Mouse (Mus musculus): ENCODE measurements around the gene Mrtfa. TPM values are rescaled to one million over a fixed set of nuclear protein-coding genes. Genes with fewer than 3 reads are reported as not detected.

Gene Mrtfa
- 100 to 1,000 TPM; 194 to 218 TPM for total RNA-seq (2023)

DNA sequence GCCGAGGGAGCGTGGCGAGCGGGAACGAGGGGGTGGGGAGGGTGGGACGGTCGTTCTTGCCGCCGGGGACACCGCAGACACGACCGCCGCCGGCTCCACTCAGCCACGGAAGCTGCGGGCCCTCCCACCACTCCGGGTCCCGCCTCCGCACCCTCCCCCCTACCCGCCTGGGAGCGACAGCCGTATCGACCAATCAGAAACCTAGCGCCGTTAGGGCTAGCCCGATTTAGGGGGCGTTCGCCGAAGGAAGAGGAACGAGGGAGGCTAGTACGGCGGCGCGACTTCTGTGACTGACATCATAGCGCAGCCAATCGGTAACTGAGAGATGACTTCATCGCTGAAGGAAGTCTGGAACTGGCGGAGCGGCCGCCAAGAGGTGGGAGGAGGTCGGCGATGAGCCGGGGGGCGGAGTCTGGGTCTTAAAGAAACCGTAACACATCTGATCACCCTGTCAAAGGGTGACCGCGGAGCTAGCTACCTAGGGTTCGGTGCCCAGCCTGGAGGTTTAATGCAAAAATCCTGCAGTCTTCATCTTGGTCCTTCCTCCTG is at the start of gene Mrtfa:
Mrtfa (minus strand) TSS at position 128 of the 549 bp plus-strand sequence.

DNA sequence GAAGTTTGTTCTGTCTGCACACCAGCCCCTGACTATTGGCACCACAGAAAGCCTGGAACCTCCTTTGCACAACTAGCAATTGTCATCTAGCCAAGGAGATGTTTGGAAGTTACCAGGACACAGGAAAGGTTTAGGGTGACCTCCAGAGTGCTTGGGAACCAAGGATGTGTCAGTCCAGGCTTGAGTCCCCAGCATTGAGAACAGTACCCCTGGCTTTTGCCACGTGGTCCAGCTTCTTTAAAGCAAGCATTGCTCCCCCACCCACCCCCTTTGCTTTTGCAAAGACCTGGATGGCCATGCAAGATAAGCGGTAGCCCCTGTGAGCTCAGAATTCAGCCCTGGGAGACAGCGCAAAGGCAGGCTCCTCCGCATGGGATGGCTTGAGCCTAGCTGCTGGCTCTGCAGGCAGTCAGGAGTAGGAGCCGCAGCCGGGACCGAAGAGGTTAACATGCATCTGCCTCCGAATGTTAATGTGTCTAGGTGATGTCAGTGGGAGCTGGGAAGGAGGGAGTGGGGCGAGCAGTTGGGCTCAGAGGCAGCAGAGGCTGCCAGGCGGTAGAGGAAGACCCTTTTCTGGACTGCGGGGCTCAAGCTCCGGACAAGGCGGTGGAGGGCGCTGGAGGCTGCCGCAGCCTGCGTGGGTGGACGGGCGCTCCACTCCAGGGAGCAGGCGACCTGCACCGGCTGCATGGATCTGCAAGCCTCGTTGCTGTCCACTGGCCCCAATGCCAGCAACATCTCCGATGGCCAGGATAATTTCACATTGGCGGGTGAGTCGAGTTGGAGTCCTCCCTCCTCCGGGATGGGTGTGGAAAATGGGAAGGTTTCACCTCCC is 44.7 kb upstream of the Mrtfa start, which contains the start of gene Mchr1:
Mchr1 (plus strand) TSS at position 414 of the 835 bp plus-strand sequence.

DNA sequence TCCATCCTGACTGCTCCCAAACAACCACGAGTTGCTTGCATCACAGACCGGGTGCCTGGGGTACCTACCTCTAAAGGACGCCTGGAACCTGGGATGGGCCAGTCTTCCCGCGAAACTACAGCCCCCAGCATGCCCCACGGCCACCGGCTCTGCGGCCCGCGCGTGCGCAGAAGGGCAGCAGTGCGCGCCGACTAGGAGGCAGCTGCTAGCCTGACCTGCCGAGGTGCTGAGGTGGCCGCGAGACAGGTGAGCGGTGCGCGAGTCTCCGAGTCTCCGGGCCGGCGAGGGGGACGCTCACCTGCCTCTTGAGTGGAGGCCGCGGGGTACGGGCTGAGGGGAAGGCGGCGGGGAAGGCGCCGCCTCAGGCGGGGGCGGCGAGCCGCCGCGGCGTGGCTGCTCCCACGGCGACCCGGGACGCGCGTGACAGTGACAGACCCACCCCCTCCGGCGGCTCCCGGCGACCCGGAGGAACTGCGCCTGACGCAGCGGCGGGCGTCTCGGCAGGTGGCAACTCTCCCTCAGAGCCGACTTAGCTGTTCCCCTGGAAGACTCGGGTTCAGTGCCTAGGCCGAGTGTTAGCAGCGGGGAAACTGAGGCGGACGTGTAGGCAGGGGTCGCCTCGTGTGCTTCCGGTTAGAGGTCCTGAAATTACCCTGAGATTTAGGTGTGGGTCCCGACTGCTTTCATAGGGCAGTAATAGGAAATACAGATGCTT is 212.8 kb downstream of the Mrtfa start, which contains the start of gene Sgsm3:
Sgsm3 (plus strand) TSS at position 146 of the 715 bp plus-strand sequence.

Other genes with a start within 250 kb of the Mrtfa start
- 10 to 100 TPM; 20.9 to 21.3 TPM for gene Adsl, start 242.3 kb downstream of the Mrtfa start, total RNA-seq (2023)
- 1 to 10 TPM; 5.2 to 7.6 TPM for gene Sgsm3, start 213.0 kb downstream of the Mrtfa start, total RNA-seq (2023)
- gene Mchr1, start 44.7 kb upstream of the Mrtfa start, total RNA-seq (2023) = not detected
- 10 to 100 TPM; 22.9 to 25.8 TPM for gene Slc25a17, start 170.1 kb upstream of the Mrtfa start, total RNA-seq (2023)
- gene St13, start 209.3 kb upstream of the Mrtfa start, total RNA-seq (2023) = 10 to 100 TPM; 36.3 to 52.7 TPM
- 10 to 100 TPM in 1 of 2 experiments, 1 to 10 TPM in 1; 9.1 to 11.2 TPM for gene Xpnpep3, start 209.4 kb upstream of the Mrtfa start, total RNA-seq (2023)
- gene Dnajb7, start 217.5 kb upstream of the Mrtfa start, total RNA-seq (2023) = not detected